Mouse (Mus musculus) liver, embryonic 13.5 days (tissue): ENCODE measurements around the gene 1700086D15Rik. TPM values are rescaled to one million over a fixed set of nuclear protein-coding genes. Genes with fewer than 3 reads are reported as not detected.

Source experiments
- ATAC-seq: fragments of 200-750 bp; cut with Nextera tagmentation; 2 replicates; pipeline ENCODE4 v1.8.0; 2017; ENCODE audit warnings: low read depth, mild to moderate bottlenecking, moderate number of reproducible peaks, moderate library complexity
- DNase-seq: peaks from one replicate; pipeline ENCODE4 v3.0.0; 2022
- H3K27ac ChIP-seq: fragments of 300-500 bp; sonication (generic); 2 replicates; pipeline ENCODE4 v1.5.1; 2015; ENCODE audit warnings: moderate library complexity, mild to moderate bottlenecking, inconsistent platforms
- H3K27me3 ChIP-seq: fragments of 300-500 bp; sonication (generic); 2 replicates; pipeline ENCODE4 v1.6.1; 2015; ENCODE audit warnings: mild to moderate bottlenecking, inconsistent platforms
- H3K36me3 ChIP-seq: fragments of 300-500 bp; sonication (generic); 2 replicates; pipeline ENCODE4 v1.6.1; 2015; ENCODE audit warnings: mild to moderate bottlenecking, inconsistent platforms
- H3K4me1 ChIP-seq: fragments of 300-500 bp; sonication (generic); replicated peaks from 2 replicates; pipeline ENCODE4 v1.6.1; 2015; ENCODE audit warnings: inconsistent platforms
- H3K4me2 ChIP-seq: fragments of 300-500 bp; sonication (generic); 2 replicates; pipeline ENCODE4 v1.6.1; 2015; ENCODE audit warnings: inconsistent platforms, mild to moderate bottlenecking, moderate library complexity
- H3K4me3 ChIP-seq: fragments of 300-500 bp; sonication (generic); replicated peaks from 2 replicates; pipeline ENCODE4 v1.5.1; 2015; ENCODE audit warnings: mild to moderate bottlenecking, inconsistent platforms
- H3K9ac ChIP-seq: fragments of 300-500 bp; sonication (generic); 2 replicates; pipeline ENCODE4 v1.6.1; 2015; ENCODE audit warnings: mild to moderate bottlenecking, inconsistent platforms
- H3K9me3 ChIP-seq: fragments of 300-500 bp; sonication (generic); replicated peaks from 2 replicates; pipeline ENCODE4 v1.6.1; 2016; ENCODE audit warnings: inconsistent platforms
- WGBS: fragments of 180-500 bp; shearing (Covaris S2); methylation state at CpG from one replicate; pipeline ENCODE4 v1.1.7; 2015; ENCODE audit not compliant: insufficient replicate concordance; 5-methylcytosine and 5-hydroxymethylcytosine counted together
- polyA plus RNA-seq: library from polyadenylated mRNA; unstranded; fragments of >200 nt; fragmentation: Nextera tagmentation; extraction: Ambion mirVana; gene quantifications from 2 replicates; pipeline ENCODE4 v1.2.1, GENCODE M21; 2015

1700086D15Rik gene
- polyA plus RNA-seq, 1 experiment from 2014 or later, result not detected

DNA sequence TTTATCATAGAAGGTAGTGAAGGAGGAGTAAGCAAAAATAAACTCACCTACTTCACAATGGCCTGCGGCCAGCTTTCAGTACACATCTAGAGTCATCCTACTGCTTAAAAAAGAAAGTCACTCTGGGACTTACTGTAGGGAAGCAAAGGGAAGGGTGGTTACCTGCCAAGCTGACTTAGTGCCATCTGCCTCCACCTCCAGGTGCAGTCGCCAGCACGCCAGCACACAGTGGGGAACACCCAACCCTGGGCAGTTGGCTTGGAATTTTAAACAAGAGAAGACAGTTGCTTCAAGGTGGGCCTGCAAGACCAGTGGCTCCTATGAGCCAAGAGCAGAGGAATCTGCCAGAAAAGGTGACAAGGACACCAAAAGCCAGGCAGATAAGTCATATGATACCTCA, 55.6 kb downstream of the 1700086D15Rik start:
- DNase-seq (no peak), ATAC-seq (no peak)
- WGBS, result 72% methylated on average over 3 of the region's 3 CpGs
- Histone ChIP-seq H3K4me2 (no peak overlapping the region), H3K4me1 (no peaks in the 10 kb centered on the region; the same call in 1 of the 2 replicates), H3K9me3 (no peaks in the 10 kb centered on the region), H3K27me3 (no peaks in the 10 kb centered on the region), H3K36me3 (no peaks in the 10 kb centered on the region), H3K4me3 (no peak overlapping the region), H3K9ac (no peak overlapping the region), H3K27ac (no peak overlapping the region)

Other genes with a start within 250 kb of the 1700086D15Rik start
- 22.0 and 23.9 TPM in 2 replicates for gene Elac2, start 180.9 kb downstream of the 1700086D15Rik start, polyA plus RNA-seq
- gene Arhgap44, start 3.1 kb upstream of the 1700086D15Rik start, polyA plus RNA-seq, result 0.66 and 0.71 TPM in 2 replicates
- 0.16 and 0.22 TPM in 2 replicates for gene Myocd, start 110.1 kb upstream of the 1700086D15Rik start, polyA plus RNA-seq